9 mouse cellular contexts compared by ENCODE assay signal in genomic region chr4:119809245-119809644, GRCm38 (mm10).
DNase-seq lines count a peak whose midpoint lies in the region; ATAC-seq lines count a peak whose summit lies in the region.
"Had no signal": no experiment of that assay in that cellular context is flagged by ENCODE, and none has a peak within 500 bp of the region (broad histone marks: within the 10 kb centered on the region; RNA-seq: fewer than 3 reads in every experiment).

No protein-coding gene starts in this region.

- H3K4me3 ChIP-seq in hindbrain, embryonic 14.5 days (replicated peaks; ENCODE audit: low read length), result no peak overlapping the region
- no peak overlapping the region for H3K4me3 ChIP-seq in hindbrain, embryonic 12.5 days
- no peak overlapping the region for H3K4me3 ChIP-seq in neural tube, embryonic 15.5 days (replicated peaks)
- H3K4me3 ChIP-seq: stomach, embryonic 15.5 days had no signal

- H3K4me1 ChIP-seq in hindbrain, embryonic 14.5 days (replicated peaks; ENCODE audit: control insufficient read depth, insufficient read depth, low read length), result peaks cover 4% of the 10 kb centered on the region; the same call in 1 of the 2 replicates
- peaks cover 13% of the 10 kb centered on the region for H3K4me1 ChIP-seq in hindbrain, embryonic 12.5 days
- peaks cover 11% of the 10 kb centered on the region for H3K4me1 ChIP-seq in neural tube, embryonic 15.5 days

- no peaks in the 10 kb centered on the region for H3K36me3 ChIP-seq in hindbrain, embryonic 14.5 days (replicated peaks; ENCODE audit: control insufficient read depth, insufficient read depth)
- H3K36me3 ChIP-seq in hindbrain, embryonic 12.5 days, result no peaks in the 10 kb centered on the region
- no peaks in the 10 kb centered on the region for H3K36me3 ChIP-seq in neural tube, embryonic 15.5 days
- H3K36me3 ChIP-seq: stomach, embryonic 15.5 days had no signal

- H3K27me3 ChIP-seq in hindbrain, embryonic 14.5 days (ENCODE audit: control insufficient read depth, insufficient read depth, low read length), result peaks cover 9% of the 10 kb centered on the region; the same call in 1 of the 2 replicates
- peaks cover 24% of the 10 kb centered on the region for H3K27me3 ChIP-seq in hindbrain, embryonic 12.5 days
- H3K27me3 ChIP-seq in neural tube, embryonic 15.5 days (replicated peaks), result no peaks in the 10 kb centered on the region

- no peak overlapping the region for H3K27ac ChIP-seq in hindbrain, embryonic 14.5 days
- no peak overlapping the region for H3K27ac ChIP-seq in hindbrain, embryonic 12.5 days
- no peak overlapping the region for H3K27ac ChIP-seq in neural tube, embryonic 15.5 days (replicated peaks)
- H3K27ac ChIP-seq: stomach, embryonic 15.5 days had no signal

- no peak overlapping the region for H3K9ac ChIP-seq in hindbrain, embryonic 14.5 days
- no peak overlapping the region for H3K9ac ChIP-seq in hindbrain, embryonic 12.5 days
- no peak overlapping the region for H3K9ac ChIP-seq in neural tube, embryonic 15.5 days (replicated peaks)
- H3K9ac ChIP-seq: stomach, embryonic 15.5 days had no signal

- no peaks in the 10 kb centered on the region for H3K9me3 ChIP-seq in hindbrain, embryonic 14.5 days (ENCODE audit: control insufficient read depth, low read length)
- H3K9me3 ChIP-seq in hindbrain, embryonic 12.5 days (replicated peaks), result no peaks in the 10 kb centered on the region
- no peaks in the 10 kb centered on the region for H3K9me3 ChIP-seq in neural tube, embryonic 15.5 days (replicated peaks)
- H3K9me3 ChIP-seq: stomach, embryonic 15.5 days had no signal

- H3K4me2 ChIP-seq in hindbrain, embryonic 14.5 days (replicated peaks), result no peak overlapping the region
- H3K4me2 ChIP-seq in hindbrain, embryonic 12.5 days (replicated peaks), result no peak overlapping the region
- no peak overlapping the region for H3K4me2 ChIP-seq in neural tube, embryonic 15.5 days
- H3K4me2 ChIP-seq: stomach, embryonic 15.5 days had no signal

- peak; percentile 87 for DNase-seq in hindbrain, embryonic 14.5 days (ENCODE audit: low spot score)
- DNase-seq in urinary bladder, postnatal 14 days (ENCODE audit: low spot score), result peak; percentile 14
- DNase-seq in urinary bladder, adult 18-20 months (ENCODE audit: low spot score in 2 of 2), result no peak
- peak; percentile 81 for DNase-seq in embryo, embryonic 11 days
- peak; percentile 70 for DNase-seq in lung, postnatal 25 days (ENCODE audit: low spot score)
- DNase-seq in right cerebral cortex, postnatal 36 days (ENCODE audit: low spot score in 2 of 2), result no peak

- ATAC-seq in hindbrain, embryonic 14.5 days (ENCODE audit: low FRiP score), result no peak; the same call in 1 of the 2 replicates
- ATAC-seq in hindbrain, embryonic 12.5 days (ENCODE audit: low FRiP score), result no peak
- ATAC-seq in neural tube, embryonic 15.5 days (ENCODE audit: low FRiP score), result no peak

- 40% methylated on average over 5 of the region's 5 CpGs for WGBS in hindbrain, embryonic 14.5 days
- 29% methylated on average over 5 of the region's 5 CpGs for WGBS in hindbrain, embryonic 12.5 days
- 30% methylated on average over 5 of the region's 5 CpGs for WGBS in neural tube, embryonic 15.5 days

Comparison
In these comparisons a context has a peak if more than half of its experiments do, and no peak if none do; other contexts are left out.
1. DNase-seq: peak in hindbrain, embryonic 14.5 days (single experiment), urinary bladder, postnatal 14 days (single experiment), embryo, embryonic 11 days (single experiment) and lung, postnatal 25 days (single experiment); none in urinary bladder, adult 18-20 months (0 of 2) and right cerebral cortex, postnatal 36 days (0 of 2).